Mouse (Mus musculus) hindbrain, postnatal 0 days (tissue): ENCODE data around the gene Tpp1. TPM values are rescaled to one million over a fixed set of nuclear protein-coding genes. Genes with fewer than 3 reads are reported as not detected.

Experiments used
- ATAC-seq: fragments of 200-750 bp; cut with Nextera tagmentation; 2 replicates; pipeline ENCODE4 v1.8.0; 2017; ENCODE audit warnings: mild to moderate bottlenecking, moderate TSS enrichment, moderate library complexity
- DNase-seq: peaks from one replicate; pipeline ENCODE4 v3.0.0-alpha.2; 2015; ENCODE audit warnings: low spot score
- H3K27ac ChIP-seq: fragments of 300-500 bp; sonication (generic); 2 replicates; pipeline ENCODE4 v1.5.1; 2014; ENCODE audit warnings: mild to moderate bottlenecking
- H3K27me3 ChIP-seq: fragments of 300-500 bp; sonication (generic); 2 replicates; pipeline ENCODE4 v1.6.1; 2014; ENCODE audit warnings: low read length, mixed read lengths; ENCODE audit not compliant: insufficient read depth
- H3K36me3 ChIP-seq: fragments of 300-500 bp; sonication (generic); 2 replicates; pipeline ENCODE4 v1.6.1; 2014; ENCODE audit warnings: low read length, mixed read lengths; ENCODE audit not compliant: insufficient read depth
- H3K4me1 ChIP-seq: fragments of 300-500 bp; sonication (generic); 2 replicates; pipeline ENCODE4 v1.6.1; 2014; ENCODE audit warnings: antibody characterized with exemption, low read length, mixed read lengths; ENCODE audit not compliant: insufficient read depth
- H3K4me2 ChIP-seq: fragments of 300-500 bp; sonication (generic); 2 replicates; pipeline ENCODE4 v1.6.1; 2014; ENCODE audit warnings: low read depth, mild to moderate bottlenecking, low read length, moderate library complexity, mixed read lengths
- H3K4me3 ChIP-seq: fragments of 300-500 bp; sonication (generic); 2 replicates; pipeline ENCODE4 v1.5.1; 2014; ENCODE audit warnings: low read length
- H3K9ac ChIP-seq: fragments of 300-500 bp; sonication (generic); replicated peaks from 2 replicates; pipeline ENCODE4 v1.6.1; 2014; ENCODE audit warnings: mild to moderate bottlenecking, low read length, moderate library complexity, mixed read lengths
- H3K9me3 ChIP-seq: fragments of 300-500 bp; sonication (generic); 2 replicates; pipeline ENCODE4 v1.6.1; 2016; ENCODE audit warnings: low read length, mixed read lengths
- CTCF ChIP-seq: IDR thresholded peaks from 2 replicates; pipeline ENCODE4 v1.5.1; 2016; ENCODE audit warnings: antibody characterized with exemption, control low read depth, low read depth
- WGBS: fragments of 180-500 bp; shearing (Covaris S2); extraction: QIAGEN DNeasy Blood & Tissue Kit; methylation state at CpG from one replicate; pipeline ENCODE4 v1.1.7; 2014; 5-methylcytosine and 5-hydroxymethylcytosine counted together
- polyA plus RNA-seq: library from polyadenylated mRNA; unstranded; fragments of >200 nt; fragmentation: Nextera tagmentation; extraction: Ambion mirVana; gene quantifications from 2 replicates; pipeline ENCODE4 v1.2.1, GENCODE M21; 2015
- total RNA-seq: library from RNA; depleted of rRNA; stranded (reverse); fragments of >200 nt; gene quantifications from 2 replicates; pipeline ENCODE4 v1.2.3, GENCODE M21; 2014

The Tpp1 gene
- total and polyA plus RNA-seq, 2 experiments from 2014 or later, result 53.7 to 64.6 TPM

DNA sequence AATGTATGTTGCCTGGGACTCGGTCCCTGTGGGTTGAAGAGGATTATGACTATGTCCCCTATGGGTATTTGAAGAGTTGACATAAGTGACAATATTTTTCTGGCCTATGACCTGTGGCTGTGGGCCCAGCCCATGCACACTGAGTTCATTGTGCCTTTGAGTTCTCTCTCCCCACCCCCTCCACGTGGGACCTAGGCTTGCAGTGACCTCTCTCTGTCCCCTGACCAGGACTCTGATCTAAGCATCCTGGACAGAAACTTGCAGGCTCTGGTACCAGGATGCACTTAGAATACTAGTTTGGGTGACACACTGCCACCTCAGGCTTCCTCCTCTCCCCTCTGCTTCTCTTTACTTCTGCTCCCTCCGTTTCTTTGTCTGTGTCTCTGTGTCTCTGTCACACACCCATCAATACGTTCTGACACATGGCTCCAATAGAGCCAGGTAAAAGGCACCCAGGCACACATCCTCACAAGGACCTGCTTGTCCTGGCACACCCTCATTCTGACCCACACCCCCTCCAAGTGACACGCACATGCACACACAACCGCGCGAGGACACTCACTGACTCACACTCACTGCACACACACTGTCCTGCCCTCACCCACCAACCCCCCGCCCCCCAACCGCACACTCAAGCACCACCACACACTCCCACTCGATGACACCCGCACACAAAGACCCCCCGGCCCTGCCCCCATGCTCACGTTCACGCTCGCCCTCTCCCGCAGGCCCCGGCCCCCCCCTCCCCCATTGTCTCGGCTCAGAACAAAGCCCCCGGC, 34.7 kb upstream of the Tpp1 start:
- H3K9me3 ChIP-seq, result no peaks in the 10 kb centered on the region
- DNase-seq, result peak; percentile 57
- peaks cover 32% of the 10 kb centered on the region for H3K4me1 ChIP-seq
- no peak for TF ChIP-seq CTCF
- H3K27ac ChIP-seq, result peak overlapping the region; percentile 97
- H3K9ac ChIP-seq, result peak overlapping the region; percentile 99
- peak; percentile 79 for ATAC-seq
- 4% methylated on average over 20 of the region's 20 CpGs for WGBS
- peaks cover 10% of the 10 kb centered on the region; the same call in 1 of the 2 replicates for H3K36me3 ChIP-seq
- H3K4me3 ChIP-seq, result peak overlapping the region; percentile 96
- no peaks in the 10 kb centered on the region for H3K27me3 ChIP-seq
- peak overlapping the region; percentile 84 for H3K4me2 ChIP-seq

DNA sequence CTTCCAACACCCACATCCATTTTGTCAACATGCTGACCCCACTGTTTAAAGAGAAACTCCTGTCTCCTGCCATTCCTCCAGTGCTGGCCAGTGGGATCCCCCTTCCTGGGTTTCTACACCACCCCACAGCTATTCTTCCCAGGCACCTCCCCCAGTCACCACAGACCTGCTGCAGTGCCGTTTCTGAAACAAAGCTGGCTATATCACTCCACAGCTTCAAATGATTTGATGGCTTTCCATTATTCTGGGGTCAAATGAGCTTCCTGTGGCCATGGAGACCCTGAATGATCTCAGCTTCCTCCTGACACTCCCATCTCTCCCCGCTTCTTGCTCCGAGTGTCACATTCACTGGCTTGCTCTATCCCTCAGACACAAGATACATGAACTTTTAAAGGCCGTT, 32.5 kb upstream of the Tpp1 start:
- ATAC-seq (no peak), DNase-seq (peak; percentile 8)
- H3K36me3 ChIP-seq, result peaks cover 21% of the 10 kb centered on the region; the same call in 1 of the 2 replicates
- peak overlapping the region; percentile 84 for H3K4me2 ChIP-seq
- no peak for TF ChIP-seq CTCF
- no peaks in the 10 kb centered on the region for H3K27me3 ChIP-seq
- H3K9ac ChIP-seq, result peak overlapping the region; percentile 22; the same call in 1 of the 2 replicates
- 8% methylated on average over 4 of the region's 4 CpGs for WGBS
- 0 out of 2 replicates have a peak overlapping the region, but pooled peaks have one; percentile 1 for H3K4me3 ChIP-seq
- no peaks in the 10 kb centered on the region for H3K9me3 ChIP-seq
- peaks cover 32% of the 10 kb centered on the region for H3K4me1 ChIP-seq
- H3K27ac ChIP-seq, result peak overlapping the region; percentile 45; the same call in 1 of the 2 replicates

DNA sequence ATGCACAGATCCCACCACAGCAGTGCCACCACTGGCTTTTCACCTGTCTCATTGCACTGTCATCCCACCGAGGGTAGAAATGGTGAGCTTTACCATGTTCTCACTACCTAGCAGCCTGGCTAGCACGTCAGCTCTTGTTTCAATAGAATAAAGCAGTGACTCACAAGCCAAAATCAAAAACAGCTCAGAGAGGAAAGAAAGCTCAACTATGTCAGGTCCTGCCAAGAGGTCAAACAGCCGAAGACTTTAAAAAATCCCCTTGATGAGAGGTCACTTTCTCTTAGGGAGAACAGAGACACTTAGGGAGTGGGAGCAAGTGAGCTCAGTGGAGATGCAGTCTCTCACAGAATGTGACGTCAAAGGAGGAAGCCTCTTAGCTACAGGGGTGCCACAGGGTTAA, 31.8 kb upstream of the Tpp1 start:
- no peak overlapping the region for H3K27ac ChIP-seq
- H3K4me2 ChIP-seq, result 0 out of 2 replicates have a peak overlapping the region, but pooled peaks have one; percentile 84
- DNase-seq, result no peak
- peaks cover 21% of the 10 kb centered on the region; the same call in 1 of the 2 replicates for H3K36me3 ChIP-seq
- H3K9ac ChIP-seq, result 0 out of 2 replicates have a peak overlapping the region, but pooled peaks have one; percentile 22
- ATAC-seq, result no peak
- H3K4me3 ChIP-seq, result no peak overlapping the region
- no peaks in the 10 kb centered on the region for H3K9me3 ChIP-seq
- H3K27me3 ChIP-seq, result no peaks in the 10 kb centered on the region
- WGBS, result 35% methylated on average over 4 of the region's 4 CpGs
- H3K4me1 ChIP-seq, result peaks cover 37% of the 10 kb centered on the region
- no peak for TF ChIP-seq CTCF

DNA sequence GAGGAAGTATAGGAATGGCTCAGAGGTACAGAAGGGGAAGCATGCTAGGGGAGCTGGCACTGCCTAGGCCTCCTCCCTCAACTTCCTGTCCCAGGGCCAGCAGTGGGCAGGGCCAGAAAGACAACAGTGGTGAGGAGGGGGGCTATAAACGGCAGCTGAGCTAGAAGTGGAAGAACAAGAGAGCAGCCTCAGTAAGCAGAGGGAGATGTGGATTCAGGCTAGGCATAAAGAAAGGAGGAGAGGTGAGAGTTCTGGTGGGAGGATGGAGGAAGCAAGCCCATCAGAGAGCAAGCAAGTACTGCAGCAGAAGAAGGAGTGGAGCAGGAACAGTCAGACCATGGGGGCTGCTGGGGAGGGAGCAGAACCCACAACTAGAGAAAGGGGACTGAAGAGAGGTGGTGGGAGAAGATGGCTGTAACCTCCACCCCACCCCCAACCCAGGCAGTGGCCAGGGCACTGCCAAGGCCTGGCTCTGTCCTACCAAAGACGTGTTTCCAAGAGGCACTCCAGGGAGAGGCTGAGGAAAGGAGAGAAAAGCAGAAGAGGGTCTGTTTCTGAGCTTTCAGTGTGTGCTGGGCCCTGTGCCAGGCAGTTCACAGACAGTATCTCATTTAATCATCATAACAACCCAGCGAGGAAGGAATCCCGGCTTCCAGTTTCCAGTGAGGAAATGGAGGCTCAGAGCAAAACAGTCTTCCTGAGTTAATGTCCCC, 26.7 kb upstream of the Tpp1 start:
- Histone ChIP-seq H3K9ac (no peak overlapping the region; the same call in 1 of the 2 replicates), H3K27ac (peak overlapping the region; percentile 67), H3K36me3 (peaks cover 24% of the 10 kb centered on the region; the same call in 1 of the 2 replicates), H3K4me3 (no peak overlapping the region), H3K27me3 (no peaks in the 10 kb centered on the region), H3K4me2 (peak overlapping the region; percentile 35; the same call in 1 of the 2 replicates), H3K9me3 (no peaks in the 10 kb centered on the region), H3K4me1 (peaks cover 23% of the 10 kb centered on the region)
- no peak for TF ChIP-seq CTCF
- DNase-seq, result peak; percentile 49
- ATAC-seq, result peak; percentile 61
- 19% methylated on average over 4 of the region's 4 CpGs for WGBS

DNA sequence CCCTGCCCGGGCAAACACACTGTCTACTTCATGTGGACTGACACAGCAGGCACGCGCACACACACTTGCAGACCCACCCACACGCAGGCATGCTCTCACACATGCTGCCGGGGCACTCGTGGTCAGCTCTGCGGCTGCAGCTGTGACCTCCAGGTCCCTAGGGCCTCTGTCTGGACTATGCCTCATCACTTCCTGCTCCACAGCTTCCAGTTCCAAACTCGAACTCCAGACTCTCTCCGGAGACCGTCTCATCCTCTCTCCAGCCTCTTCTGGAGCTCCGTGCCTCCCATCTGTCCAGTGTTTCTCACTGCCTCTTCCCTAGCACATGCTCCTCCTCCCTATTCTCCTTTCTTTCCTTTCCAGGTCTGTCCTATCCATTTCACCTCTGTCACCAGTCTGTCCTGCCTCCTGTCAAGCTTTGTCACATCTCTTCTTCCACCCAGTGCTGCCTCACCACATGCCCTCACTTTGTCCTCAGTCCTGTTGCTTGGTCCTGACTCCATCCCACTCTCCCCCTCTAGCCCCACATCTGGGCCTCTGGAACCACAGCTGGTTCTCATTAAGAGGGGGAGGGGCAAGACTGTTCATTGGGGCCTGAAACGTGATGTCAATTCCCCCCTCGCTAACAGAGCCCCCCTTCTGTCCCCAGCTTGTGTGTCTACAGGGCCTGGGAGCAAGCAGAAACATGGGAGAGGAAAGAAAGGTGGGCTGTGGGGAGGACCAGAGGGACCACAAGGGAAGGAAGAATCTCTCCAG, 25.9 kb upstream of the Tpp1 start:
- peak overlapping the region; percentile 8; the same call in 1 of the 2 replicates for H3K4me3 ChIP-seq
- peaks cover 23% of the 10 kb centered on the region for H3K4me1 ChIP-seq
- peaks cover 24% of the 10 kb centered on the region; the same call in 1 of the 2 replicates for H3K36me3 ChIP-seq
- no peaks in the 10 kb centered on the region for H3K9me3 ChIP-seq
- peak; percentile 39 for ATAC-seq
- H3K27me3 ChIP-seq, result no peaks in the 10 kb centered on the region
- WGBS, result 46% methylated on average over 13 of the region's 13 CpGs
- no peak overlapping the region for H3K9ac ChIP-seq
- H3K27ac ChIP-seq, result peak overlapping the region; percentile 67; the same call in 1 of the 2 replicates
- DNase-seq, result peak; percentile 8
- TF ChIP-seq CTCF, result no peak
- peak overlapping the region; percentile 35 for H3K4me2 ChIP-seq

DNA sequence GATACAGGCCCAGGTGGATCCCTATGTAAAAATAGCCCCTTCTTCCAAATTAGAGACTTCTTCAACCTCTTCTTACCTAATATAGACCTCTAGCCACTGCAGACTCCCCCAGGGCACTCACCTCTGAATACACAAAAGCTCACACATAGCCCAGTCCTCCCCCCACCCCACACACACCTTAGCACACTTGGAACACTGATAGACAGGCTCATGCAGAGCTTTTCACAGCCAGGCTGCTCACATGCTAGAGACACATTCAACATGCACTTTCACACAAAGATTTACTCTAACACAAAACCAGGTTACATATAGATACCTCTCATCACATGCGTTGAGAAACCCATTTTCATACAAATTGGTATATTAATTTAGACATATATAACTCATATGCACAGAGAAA, 25.3 kb upstream of the Tpp1 start:
- Histone ChIP-seq H3K9ac (no peak overlapping the region), H3K9me3 (no peaks in the 10 kb centered on the region), H3K27me3 (no peaks in the 10 kb centered on the region), H3K4me3 (no peak overlapping the region), H3K4me2 (no peak overlapping the region), H3K36me3 (peaks cover 27% of the 10 kb centered on the region), H3K27ac (no peak overlapping the region), H3K4me1 (peaks cover 23% of the 10 kb centered on the region)
- no peak for TF ChIP-seq CTCF
- ATAC-seq, result no peak
- DNase-seq, result no peak
- WGBS, result 83% methylated on average over 1 of the region's 1 CpGs
